Mouse (Mus musculus) ES-E14 (cell line): ENCODE measurements at regions not wholly inside any gene's neighbourhood (a gene's known extent, or its start where the extent isn't known, plus 50 kb on each side); places are given as distances from the start of the nearest gene placed in this dataset.
"Not testable (repeated sequence)": the region's sequence is repeated elsewhere in the genome, so short reads cannot be mapped to it uniquely, and the experiment has no call there.

Experiments used
- CHD2 ChIP-seq: IDR thresholded peaks from 2 replicates; pipeline ENCODE4 v1.6.1; 2014; ENCODE audit warnings: mild to moderate bottlenecking, low read depth, low read length, inconsistent platforms
- MAFK ChIP-seq: IDR thresholded peaks from 2 replicates; pipeline ENCODE4 v1.6.1; 2014; ENCODE audit warnings: mild to moderate bottlenecking, low read depth, low read length, inconsistent platforms; ENCODE audit not compliant: insufficient read depth
- ZC3H11A ChIP-seq: IDR thresholded peaks from 2 replicates; pipeline ENCODE4 v1.6.1; 2012; ENCODE audit warnings: low read depth, mild to moderate bottlenecking, inconsistent platforms, low read length, borderline replicate concordance

GRCm38 (mm10) chr3:69653361-69653760, 54.6 kb upstream of the B3galnt1 start:
- TF ChIP-seq ZC3H11A, MAFK, CHD2: not testable (repeated sequence)
